Mouse (Mus musculus) yolk sac, embryonic 10.5 days (tissue): Measurements from ENCODE around the gene Bag6.

ENCODE experiments used
- DNase-seq: peaks from one replicate; pipeline ENCODE4 v3.0.0-alpha.2; 2017; ENCODE audit warnings: low spot score

Gene Bag6

DNA sequence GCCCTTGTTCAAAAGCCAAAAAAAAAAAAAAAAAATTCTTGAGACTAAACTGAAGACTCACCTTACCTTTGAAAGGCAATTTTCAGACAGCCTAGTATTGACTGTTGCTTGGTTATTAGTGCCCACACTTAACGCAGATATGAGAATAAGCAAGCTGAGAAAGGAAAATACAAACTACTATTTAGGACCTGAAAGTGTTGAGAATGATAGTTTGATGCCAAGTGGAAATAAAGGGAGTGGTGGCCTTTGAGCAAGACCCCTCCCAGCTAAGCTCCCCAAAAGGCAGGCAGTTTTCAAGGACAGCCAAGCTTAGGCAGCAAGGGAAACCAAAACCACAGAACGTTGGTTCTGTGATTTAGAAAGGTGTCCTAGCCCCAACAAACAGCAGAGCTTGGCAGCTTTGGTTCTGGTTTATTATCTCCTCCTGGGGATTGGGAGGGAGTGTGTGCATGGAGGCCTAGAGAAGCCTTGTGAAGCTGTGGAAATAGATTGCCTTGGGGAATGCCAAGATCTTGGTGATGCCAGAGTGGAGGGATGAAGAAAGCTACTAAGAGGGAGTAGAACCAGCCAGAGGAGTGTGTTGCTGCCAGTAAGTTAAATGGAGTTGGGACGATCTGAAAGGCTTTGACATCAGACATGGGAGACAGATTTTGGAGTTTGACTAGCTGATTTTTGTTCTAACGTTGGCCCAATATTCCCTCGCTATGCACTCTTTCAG is 13.1 kb downstream of the Bag6 start:
- DNase-seq = no peak

DNA sequence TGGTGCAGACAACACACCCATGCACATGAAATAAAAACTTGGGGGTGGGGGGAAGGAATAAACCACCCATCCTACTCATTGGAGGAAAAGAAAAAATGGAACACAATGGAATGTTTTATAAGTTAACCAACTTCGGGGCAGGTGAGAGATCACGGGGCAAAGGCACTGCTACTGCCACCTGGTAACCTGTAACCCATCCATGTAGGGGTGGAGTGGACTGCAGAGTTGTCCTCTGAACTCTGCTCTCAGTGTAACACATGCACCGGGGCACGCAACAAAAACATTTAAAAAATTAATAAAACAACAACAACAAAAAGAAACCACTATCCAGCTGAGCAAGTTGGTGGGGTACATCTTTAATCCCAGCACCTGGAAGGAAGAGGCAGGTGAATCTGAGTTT is 17.1 kb downstream of the Bag6 start:
- no peak for DNase-seq

DNA sequence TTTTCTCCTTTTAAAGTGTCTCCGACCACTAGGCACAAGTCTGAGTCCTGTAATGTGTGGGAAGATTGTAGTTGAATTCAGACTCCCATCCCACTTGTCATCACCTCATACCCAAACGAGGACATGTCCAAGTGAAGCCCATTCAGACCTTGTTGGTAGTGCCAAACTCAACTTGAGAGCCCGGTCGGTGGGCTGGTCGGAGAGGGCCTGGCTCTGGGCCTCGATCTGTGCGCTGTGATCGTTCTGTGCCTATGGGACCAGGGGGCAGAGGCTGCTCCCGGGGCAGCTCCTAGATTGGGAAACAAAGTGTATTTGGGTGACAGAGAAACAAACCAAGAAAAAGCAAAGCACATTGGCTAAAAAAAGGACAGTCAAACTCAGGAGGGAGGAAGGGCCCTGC is 18.1 kb downstream of the Bag6 start:
- no peak for DNase-seq

DNA sequence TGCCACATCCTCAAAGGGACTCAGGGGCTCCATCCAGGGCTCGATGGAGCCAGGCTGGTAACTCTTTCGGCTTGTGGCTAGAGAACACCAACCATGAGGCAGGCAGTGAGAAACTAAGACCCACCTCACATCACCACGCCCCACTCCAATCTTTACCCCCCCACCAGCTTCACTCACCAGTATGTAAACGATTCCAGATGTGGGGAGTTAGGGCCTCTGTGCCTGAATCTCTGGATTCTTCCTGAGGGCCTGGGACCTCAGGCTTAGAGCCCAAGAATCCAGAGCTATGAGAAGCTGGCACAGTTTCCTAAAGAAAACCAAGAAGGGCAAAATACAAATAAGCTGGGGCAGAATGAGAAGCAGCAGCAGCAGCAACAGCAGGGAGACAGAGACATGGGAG is 19.0 kb downstream of the Bag6 start:
- no peak for DNase-seq

DNA sequence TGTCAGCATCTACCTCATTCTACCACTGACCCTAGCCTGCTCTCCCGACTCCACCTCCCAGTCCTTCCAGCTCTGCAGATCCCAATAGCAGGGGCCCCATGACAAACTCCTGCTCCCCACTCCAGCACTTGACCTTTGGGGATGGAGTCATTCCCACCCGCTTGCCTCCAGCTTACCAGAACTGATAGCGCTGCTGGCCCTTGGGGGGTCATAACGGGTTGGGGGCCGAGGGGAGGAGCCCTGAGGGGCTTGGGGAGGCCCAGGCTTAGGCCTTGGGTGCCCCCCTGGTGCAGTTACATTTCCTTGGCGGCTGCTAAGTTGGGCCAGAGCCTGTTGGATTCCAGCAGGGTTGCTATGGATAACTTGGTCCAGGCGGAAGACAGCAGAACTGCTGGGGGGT is 19.6 kb downstream of the Bag6 start:
- no peak for DNase-seq

DNA sequence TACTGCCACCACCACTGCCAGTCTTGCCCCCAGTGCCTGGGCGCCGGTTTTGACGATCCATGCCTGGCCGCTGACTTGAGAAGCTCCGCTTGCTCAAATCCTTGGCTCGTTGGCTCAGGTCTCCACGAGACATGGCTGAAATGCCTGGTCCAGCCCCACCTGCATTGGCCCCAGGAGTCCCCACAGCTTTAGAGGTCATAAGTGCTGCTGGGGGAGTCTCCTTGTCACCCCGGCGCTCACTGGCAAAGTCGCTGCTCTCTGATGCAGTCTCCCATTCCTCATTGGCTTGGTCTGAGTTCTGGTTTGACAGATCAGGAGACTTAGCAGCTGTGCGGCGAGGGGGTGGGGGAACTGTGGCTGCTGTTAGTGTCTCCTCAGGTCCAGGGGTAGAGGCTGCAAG is 20.5 kb downstream of the Bag6 start:
- DNase-seq = no peak

DNA sequence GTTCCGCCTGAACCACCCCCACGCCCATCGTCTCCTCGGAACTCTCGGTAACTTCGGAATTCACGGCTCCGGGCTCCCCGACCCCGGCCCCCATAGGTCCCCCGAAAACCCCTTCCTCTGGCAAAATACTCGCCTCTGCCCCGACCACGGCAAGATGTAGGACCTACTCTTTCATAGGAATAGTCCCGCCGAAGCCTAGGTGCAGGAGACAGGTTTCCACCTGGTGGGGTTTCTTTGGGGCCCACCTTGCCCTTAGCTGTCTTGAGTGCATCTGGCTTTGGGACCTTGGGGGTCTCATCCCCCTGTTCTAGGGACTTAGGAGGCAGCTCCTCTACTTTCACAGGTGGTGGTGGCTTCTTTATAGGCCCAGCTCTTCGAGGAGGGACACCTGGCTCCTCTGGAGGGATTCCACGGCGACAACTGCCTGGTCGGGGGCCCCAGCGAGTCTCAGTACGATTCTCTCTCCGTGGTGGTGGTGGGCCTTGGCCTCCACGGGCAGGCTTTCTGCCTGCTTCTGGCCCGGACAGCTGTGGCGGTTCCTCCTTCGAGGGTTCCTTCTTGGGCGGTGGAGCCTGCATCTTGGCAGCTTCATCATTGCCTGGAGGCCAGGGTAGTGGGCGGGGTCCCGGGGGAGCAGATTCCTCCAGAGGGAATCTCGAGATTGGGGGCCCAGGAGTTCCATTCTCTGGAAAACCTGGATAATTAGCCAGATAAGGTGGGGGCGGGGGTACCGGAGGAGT is 21.7 kb downstream of the Bag6 start:
- no peak for DNase-seq

DNA sequence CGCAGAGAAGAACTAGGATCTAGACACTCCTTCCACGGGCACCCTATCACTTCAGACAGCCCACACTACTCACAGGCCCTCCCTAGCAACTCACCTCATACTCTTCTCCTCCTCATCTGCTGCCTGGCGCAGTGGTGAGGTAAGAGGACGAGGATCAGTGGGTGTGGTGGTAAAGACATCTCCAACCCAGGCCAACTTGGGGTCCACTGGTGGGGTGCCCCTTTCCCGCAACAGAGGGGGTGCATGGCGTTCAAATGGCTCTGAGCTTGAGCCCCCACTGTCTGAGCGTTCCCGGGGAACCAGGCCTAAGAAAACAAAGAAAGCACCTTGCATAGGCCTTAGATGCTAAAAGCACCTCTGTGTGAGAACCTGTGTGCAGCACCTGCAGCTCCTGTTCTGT is 22.3 kb downstream of the Bag6 start:
- DNase-seq = no peak

DNA sequence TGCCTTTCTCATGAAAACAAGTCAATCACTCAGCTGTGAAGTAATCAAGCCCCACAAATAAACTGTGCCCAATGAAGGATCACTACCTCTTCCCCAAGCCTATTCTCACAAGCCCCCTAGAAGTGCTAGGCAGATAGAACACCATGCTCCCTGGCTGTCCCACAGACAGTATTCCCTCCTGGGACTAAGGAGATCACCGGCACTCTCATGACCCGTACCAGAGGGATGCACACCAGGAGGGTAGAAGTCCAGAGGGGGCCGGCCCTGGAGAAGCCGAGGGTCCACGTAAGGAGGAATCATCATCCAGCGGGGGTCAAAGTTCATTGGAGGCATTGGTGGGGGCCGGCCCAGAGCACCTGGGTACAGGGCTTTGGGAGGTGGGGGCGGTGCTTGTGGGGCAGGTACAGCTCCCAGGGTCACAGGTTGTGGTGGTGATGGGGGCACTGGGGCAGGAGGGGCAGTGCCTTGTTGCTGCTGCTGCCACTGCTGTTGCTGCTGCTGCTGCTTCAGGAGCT is 22.7 kb downstream of the Bag6 start:
- peak; percentile 32 for DNase-seq

DNA sequence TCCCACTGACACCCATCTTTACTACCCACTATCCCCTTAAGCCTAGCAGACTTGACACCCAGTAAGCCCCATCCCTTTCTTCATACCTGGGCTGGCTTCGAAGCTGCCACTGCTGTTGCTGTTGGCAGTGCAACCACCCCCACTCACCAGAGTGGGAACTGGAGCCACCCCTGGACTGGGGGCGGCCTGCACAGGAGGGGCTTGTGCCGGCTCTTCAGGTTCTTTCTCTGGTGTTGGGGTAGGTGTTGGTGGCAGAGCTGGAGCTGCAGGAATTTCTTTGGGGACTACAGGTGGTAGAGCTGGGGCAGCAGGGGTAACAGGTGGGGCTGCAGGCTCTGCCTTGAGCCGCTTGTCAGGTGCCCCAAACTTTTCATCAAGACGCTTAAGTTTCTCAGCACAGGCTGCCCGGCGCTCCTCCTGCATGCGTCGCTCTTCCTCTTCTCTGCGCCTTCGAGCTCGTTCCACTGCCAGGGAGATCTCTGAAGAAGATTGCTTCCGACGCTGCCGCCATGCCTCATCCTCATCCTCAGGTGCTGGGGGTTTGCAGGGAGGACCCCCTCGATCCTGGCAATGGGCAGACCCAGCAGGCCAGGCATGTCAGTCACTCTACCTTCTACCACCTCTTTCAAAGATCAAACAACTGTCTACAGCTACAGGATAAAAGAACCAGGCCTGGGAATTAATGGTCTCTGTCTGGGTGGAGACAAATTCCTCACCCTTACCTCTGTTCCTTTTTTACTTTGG is 24.0 kb downstream of the Bag6 start:
- DNase-seq = no peak

DNA sequence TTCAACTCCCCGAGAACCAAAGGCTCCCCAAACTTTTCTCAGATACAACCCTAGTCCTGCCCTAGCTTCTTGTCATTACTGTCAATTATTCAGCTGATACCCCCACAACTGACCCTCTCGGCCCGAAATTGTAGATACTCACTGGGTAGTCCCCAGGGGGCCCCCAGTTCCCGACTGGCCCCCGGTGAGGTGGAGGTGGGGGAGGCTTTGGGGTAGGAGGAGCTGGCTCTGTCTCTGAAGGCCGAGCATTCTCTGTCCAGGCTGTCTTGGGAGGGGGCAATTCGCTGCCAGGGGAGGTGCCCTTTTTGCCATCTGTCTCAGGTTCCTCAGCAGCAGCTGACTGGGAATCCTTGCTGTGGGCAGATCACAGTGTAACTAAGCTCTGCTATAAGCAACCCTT is 24.7 kb downstream of the Bag6 start:
- DNase-seq = no peak

DNA sequence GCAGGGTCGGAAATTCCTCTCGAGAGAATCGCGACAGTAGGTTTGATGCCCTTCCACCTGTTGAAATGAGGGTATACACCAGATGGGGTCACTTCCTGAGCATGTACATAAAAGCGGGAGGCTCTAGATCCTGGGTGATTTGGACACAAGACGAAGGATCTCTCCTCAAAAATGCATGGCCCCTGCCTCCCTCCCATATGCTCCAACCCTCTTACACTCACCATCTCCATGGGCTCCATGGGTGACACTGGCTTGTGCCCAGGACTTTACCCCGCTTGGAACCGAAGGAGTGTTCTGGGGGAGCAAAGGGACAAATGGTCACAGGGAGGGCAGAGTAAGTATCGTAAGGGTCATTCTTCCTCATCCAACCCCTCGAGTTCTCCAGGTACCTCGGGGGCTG is 26.4 kb downstream of the Bag6 start:
- no peak for DNase-seq

DNA sequence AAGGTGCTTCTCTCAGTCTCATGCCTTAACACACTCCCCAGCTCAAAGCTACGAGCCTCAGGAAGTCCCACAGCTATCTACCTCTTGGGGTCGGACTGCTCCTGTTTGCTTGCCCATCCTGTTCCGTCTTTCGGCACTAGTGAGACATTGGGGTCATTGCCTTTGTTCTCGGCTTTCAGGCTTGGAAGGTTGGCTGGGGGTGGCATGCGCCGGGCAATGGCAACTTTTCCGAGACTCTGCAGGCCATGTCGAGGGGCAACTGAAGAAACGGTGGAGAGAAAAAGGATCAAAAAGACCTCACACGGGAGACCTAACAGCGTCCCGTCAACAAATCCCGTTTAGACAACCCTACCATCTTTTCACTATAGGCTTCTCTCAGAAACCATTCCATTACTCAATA is 27.1 kb downstream of the Bag6 start:
- no peak for DNase-seq

DNA sequence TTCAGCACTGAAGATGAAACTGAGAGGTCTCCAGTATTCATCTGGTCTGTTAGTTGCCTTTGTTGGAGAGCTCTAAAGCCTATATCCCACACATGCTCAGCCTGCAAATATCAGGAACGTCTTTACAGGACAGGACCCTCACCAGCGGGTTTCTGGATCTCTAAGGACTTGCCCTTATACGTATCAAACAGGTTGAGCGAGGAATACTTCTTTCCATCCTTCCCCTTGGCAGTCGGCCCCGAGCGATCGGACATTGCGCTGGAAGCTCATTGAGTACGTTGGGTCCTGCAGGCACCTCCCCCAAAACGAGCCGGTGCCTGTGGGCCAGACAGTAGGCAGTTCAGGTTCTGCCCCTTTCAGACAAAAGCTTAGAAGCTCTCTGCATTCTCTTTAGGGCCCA is 27.8 kb downstream of the Bag6 start:
- DNase-seq = no peak

DNA sequence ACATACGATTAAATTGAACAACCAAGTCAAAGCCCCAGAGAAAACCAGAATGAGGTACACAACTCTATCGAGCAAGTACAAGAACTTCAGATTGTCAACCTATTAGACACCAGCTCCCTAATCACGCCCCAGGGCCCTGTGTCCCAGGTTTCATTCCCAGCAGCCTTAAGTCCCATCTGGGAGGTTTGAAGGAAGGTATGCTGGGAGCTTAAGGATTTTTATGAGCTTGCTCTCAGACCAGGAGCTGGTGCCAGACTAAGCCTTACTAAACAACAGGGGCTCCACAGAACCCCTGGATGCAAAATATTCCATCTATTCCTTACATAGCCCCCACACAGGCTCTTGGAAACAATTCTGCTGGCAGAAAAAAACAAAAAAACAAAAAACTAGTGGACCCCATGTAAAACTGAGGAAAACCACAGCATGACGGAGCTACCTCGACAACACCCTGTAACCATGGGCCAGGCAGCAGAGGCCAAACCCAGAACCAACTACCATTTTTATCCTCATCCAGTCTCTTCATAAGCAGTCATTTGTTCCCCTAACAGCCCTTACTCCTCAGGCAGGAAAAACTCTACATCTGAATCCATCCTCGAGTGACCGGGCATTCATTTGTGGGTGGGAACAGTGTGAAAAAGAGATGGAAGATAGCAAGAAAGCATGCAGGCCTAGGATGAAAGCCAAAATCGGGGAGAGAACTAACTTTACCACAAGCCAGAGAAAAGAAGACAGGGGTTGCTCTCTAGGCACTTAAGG is 28.5 kb downstream of the Bag6 start:
- DNase-seq = no peak

DNA sequence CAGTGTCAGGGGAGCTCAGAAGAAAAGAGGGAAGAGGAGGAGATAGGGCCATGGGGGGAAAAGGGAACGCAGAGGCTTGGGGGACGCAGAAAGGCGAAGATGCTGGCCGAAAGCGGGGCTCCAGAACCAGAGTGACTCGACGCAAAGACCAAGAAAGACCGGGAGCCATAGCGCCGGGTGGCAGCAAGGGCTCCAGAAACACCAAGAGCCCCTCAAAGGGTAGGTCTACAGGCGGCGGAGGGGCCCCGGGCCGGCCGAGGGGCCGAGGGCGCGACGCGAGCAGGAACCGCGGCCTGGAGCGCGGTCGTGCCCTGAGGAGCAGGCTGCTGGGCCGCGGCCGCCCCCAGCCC is 29.2 kb downstream of the Bag6 start:
- peak; percentile 32 for DNase-seq

DNA sequence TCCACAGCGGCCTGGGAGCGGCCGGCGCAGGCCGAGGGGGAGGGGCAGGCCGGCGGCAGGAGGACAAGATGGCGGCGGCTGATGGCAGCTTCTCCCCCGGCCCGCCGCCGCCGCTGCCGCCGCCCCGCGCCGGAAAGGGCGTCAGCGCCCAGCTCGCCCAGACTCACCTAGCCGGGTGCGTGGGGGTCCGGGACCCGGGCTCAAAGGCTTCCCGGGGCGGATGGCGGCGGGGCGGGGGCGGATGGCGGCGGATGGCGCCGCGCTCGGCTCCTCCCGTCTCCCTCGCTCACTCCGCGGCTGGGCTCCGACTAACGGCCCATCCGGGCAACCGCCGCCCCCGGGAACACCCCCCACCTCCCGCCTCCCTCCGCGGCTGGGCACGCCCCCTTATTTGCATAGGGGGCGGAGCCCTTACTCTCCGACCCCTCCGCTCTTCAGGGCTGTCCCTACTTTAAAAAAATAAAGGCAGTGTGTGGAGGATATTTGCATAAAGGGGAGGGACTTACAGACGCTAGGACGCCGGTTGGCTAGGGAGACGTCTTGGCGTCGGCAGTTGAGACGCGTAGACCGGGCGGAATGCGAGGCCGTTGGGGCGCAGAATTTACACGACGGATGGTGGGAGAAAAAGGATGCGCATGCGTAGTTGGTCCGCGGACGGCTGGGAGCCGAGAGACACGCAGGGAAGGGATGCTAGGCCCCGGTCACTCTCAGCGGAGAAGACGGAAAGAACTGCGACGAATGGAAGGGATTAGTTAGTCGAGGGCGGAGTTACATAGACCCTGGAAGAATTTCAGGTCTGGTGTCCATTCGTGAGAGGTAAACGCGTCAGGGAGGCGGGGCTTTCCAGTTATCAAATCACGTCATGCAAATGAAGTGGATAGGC is 29.8 kb downstream of the Bag6 start, which contains the start of gene Prrc2a:
TSS of gene Prrc2a (minus strand) at position 330 of the 883 bp plus-strand sequence.
- peak; percentile 98 for DNase-seq

DNA sequence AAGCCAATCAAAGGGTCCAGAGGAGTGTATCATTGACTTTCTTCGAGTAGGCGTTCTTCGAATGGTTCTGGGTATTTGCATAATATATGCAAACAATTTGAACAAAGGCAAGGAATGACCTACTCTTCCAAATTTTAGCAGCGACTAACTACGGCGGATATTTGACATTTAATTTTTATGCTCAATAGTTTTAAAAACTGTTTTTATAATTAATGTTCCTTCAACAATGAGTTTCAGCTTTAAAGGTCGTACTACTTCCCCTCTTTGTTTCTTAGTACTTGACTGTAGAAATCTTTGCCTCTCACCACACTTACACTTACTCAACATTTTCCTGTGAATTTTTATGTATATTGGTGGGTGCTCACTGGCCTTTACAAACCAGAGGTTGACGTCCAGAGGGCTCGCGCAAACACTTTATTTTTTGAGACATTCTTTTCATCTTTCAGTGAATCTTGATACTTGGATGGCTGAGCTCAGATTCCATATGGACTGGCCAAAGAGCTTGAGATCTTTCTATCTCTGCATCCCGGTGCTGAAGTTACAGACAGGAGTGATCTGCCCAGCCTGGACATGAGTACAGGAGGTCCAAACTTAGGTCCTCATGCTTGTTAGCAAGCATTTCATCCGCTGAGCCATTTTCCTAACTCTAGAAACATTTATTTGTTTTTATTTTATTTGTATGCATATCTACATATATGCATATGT is 30.6 kb downstream of the Bag6 start:
- no peak for DNase-seq

DNA sequence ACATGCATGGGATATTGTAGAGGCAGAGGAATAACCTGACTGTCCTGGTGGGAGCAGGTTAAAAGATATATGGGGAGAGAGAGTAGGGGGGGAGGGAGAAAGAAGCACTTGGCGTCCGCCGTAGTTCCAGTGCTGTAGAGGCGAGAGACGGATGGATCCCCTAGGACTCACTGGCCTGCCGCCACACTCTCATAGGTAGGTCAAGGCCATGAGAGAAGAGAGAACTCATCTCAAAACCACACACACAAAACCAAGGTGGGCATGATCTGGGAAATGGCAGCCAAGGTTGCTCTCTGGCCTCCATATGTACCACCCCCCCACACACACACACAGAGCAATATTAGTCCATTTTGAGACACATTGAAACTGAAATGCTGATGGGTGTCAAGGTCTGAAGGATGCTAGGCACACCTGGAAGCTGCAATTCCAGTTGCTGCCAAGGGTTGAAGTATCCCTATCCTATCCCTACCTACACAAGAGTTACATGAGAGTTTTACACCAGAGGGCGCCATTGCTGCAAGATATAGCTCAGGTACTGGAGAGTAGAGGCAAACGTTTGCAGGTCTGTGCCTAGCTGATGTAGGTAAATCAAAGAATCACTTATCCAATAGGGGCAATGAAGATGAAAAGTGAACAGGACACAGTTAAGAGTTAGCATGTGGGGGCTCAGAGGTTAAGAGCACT is 31.5 kb downstream of the Bag6 start:
- peak; percentile 49 for DNase-seq

DNA sequence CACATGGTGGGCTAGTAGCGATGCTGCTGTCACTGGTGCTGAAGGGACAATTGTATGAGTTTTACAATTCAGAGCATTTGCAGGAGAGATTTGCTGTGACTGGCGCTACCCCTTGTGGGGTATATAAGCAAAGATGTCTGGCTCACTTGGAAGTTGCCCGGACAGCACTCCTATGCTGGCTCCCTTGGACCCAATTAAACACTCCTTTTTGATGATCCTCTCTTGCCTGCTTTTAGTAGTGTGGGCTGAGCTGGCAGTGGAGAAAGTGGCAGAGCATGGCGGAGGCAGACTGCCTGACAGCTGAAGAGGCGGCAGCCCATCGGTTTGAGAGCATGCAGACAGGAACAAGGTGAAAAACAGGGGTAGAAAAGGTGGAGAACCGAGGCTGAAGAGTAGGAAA is 32.8 kb downstream of the Bag6 start:
- DNase-seq = no peak
